Mouse (Mus musculus) hematopoietic multipotent progenitor cell, adult 10-12 weeks (in vitro differentiated cells): ENCODE measurements around the gene Pclo. TPM values are rescaled to one million over a fixed set of nuclear protein-coding genes. Genes with fewer than 3 reads are reported as not detected.

Source experiments
- polyA plus RNA-seq: library from polyadenylated mRNA; stranded (reverse); fragments of >175 nt; gene quantifications from 2 replicates; pipeline ENCODE4 v1.2.3, GENCODE M21; 2012; ENCODE audit warnings: low replicate concordance

Gene Pclo
- 0.01 TPM in 2 replicates for polyA plus RNA-seq

DNA sequence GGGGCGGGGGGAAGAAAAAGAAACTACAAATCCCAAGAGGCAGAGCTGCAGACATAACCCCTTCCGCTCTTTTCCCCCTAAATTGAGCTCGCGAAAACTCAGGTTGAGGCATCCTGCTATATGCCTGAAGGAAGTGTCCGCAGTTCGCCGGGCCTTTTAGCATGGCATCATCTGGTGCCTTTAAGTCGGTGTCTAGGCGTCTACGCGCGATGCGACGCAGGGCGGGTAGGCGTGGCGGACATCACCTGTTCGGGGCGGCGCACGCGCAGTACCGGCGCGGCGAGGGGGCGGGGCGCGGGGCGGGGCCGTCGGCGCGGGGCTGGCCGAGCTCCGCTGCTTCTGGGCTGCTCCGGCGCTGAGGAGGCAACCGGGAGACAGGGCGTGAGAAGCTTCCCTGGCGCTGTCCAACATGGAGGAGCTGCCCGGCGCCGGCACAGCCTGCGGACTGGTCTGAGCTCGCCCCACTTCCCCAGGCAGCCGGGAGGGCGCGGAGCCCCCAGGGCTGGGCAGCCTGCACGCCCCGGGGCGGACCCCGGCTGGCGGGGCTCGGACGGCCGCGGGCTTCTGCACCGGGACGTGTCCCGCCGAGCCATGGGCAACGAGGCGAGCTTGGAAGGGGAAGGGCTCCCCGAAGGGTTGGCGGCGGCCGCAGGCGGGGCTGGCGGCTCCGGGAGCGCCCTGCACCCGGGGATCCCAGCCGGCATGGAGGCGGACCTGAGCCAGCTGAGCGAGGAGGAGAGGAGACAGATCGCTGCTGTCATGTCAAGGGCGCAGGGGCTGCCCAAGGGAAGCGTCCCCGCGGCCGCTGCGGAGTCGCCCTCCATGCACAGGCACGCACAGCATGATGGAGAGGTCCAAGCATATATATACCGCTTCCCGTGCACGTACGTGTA lies at the start of gene Pclo:
Gene Pclo (plus strand): TSS at position 288 of the 893 bp plus-strand sequence.

